Mouse (Mus musculus): ENCODE data around the gene Gli3.

DNA sequence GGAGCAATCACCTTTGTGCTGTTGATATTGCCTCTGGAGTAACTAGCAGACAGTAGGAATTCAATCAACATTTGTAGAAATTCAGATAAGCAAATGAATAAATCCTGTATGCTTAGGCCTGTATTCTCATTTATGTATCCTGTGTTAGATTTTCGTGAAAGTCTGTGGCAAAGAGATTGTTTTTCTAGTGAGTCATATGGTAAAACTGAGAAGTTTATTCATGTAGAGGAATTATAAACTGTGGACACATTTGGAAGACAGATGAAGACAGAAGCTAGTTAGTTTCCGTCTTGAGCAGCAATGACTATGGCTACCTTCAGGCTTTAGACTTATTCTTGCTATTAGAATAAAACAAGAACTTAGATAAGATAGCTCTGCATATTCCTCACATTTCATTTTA is 122.9 kb downstream of the Gli3 start:
- TF ChIP-seq CTCF (IDR thresholded peaks at IDR 0.05; ENCODE audit: control insufficient read depth, insufficient read depth, low read length) = no peak
- TF ChIP-seq POLR2A (IDR thresholded peaks at IDR 0.05; ENCODE audit: borderline replicate concordance, control insufficient read depth, low read depth, low read length) = no peak
